Mouse (Mus musculus) intestine, embryonic 16.5 days (tissue): Measurements from ENCODE around the gene Epb41. TPM values are rescaled to one million over a fixed set of nuclear protein-coding genes. Genes with fewer than 3 reads are reported as not detected.

Source experiments
- ATAC-seq: fragments of 200-750 bp; cut with Nextera tagmentation; 2 replicates; pipeline ENCODE4 v1.8.0; 2017; ENCODE audit warnings: moderate TSS enrichment, moderate library complexity
- H3K27ac ChIP-seq: fragments of 300-500 bp; sonication (generic); 2 replicates; pipeline ENCODE4 v1.5.1; 2014; ENCODE audit warnings: mild to moderate bottlenecking, low read length
- H3K27me3 ChIP-seq: fragments of 300-500 bp; sonication (generic); replicated peaks from 2 replicates; pipeline ENCODE4 v1.6.1; 2014; ENCODE audit warnings: low read length, control low read depth, mixed read lengths; ENCODE audit not compliant: control insufficient read depth, insufficient read depth
- H3K36me3 ChIP-seq: fragments of 300-500 bp; sonication (generic); 2 replicates; pipeline ENCODE4 v1.6.1; 2014; ENCODE audit warnings: low read length, control low read depth; ENCODE audit not compliant: control insufficient read depth, insufficient read depth
- H3K4me1 ChIP-seq: fragments of 300-500 bp; sonication (generic); 2 replicates; pipeline ENCODE4 v1.6.1; 2014; ENCODE audit warnings: low read length, control low read depth, mixed read lengths; ENCODE audit not compliant: control insufficient read depth, insufficient read depth
- H3K4me2 ChIP-seq: fragments of 300-500 bp; sonication (generic); 2 replicates; pipeline ENCODE4 v1.6.1; 2014; ENCODE audit warnings: low read depth, low read length, control low read depth
- H3K4me3 ChIP-seq: fragments of 300-500 bp; sonication (generic); 2 replicates; pipeline ENCODE4 v1.5.1; 2014; ENCODE audit warnings: mild to moderate bottlenecking, low read length
- H3K9ac ChIP-seq: fragments of 300-500 bp; sonication (generic); 2 replicates; pipeline ENCODE4 v1.6.1; 2014; ENCODE audit warnings: low read depth, low read length
- H3K9me3 ChIP-seq: fragments of 300-500 bp; sonication (generic); 2 replicates; pipeline ENCODE4 v1.6.1; 2016; ENCODE audit warnings: low read length, control low read depth; ENCODE audit not compliant: control insufficient read depth
- WGBS: fragments of 180-500 bp; shearing (Covaris S2); extraction: QIAGEN DNeasy Blood & Tissue Kit; methylation state at CpG from one replicate; pipeline ENCODE4 v1.1.7; 2014; 5-methylcytosine and 5-hydroxymethylcytosine counted together
- polyA plus RNA-seq: library from polyadenylated mRNA; unstranded; fragments of >200 nt; fragmentation: Nextera tagmentation; extraction: Ambion mirVana; gene quantifications from 2 replicates; pipeline ENCODE4 v1.2.1, GENCODE M21; 2015

Epb41 gene
- polyA plus RNA-seq, 1 experiment from 2014 or later, result 41.5 TPM

GRCm38 (mm10) chr4:132025738-132026527, 49.2 kb downstream of the Epb41 start:
- WGBS, result 39% methylated on average over 5 of the region's 5 CpGs
- Histone ChIP-seq H3K9me3 (no peaks in the 10 kb centered on the region), H3K27me3 (no peaks in the 10 kb centered on the region), H3K36me3 (no peaks in the 10 kb centered on the region), H3K9ac (no peak overlapping the region), H3K4me2 (no peak overlapping the region), H3K27ac (no peak overlapping the region), H3K4me3 (no peak overlapping the region), H3K4me1 (no peaks in the 10 kb centered on the region)
- no peak for ATAC-seq

- 60% methylated on average over 2 of the region's 2 CpGs for WGBS
- H3K27ac ChIP-seq, result no peak overlapping the region
- no peak for ATAC-seq
- no peaks in the 10 kb centered on the region for H3K4me1 ChIP-seq
- no peaks in the 10 kb centered on the region for H3K9me3 ChIP-seq
- no peaks in the 10 kb centered on the region for H3K27me3 ChIP-seq
- H3K4me3 ChIP-seq, result no peak overlapping the region
- no peak overlapping the region for H3K9ac ChIP-seq
- H3K36me3 ChIP-seq, result no peaks in the 10 kb centered on the region
- no peak overlapping the region for H3K4me2 ChIP-seq
Observed at GRCm38 (mm10) chr4:132025264-132025663, 49.9 kb downstream of the Epb41 start.

- Histone ChIP-seq H3K27me3 (no peaks in the 10 kb centered on the region), H3K4me3 (no peak overlapping the region), H3K36me3 (no peaks in the 10 kb centered on the region), H3K27ac (no peak overlapping the region), H3K4me1 (no peaks in the 10 kb centered on the region), H3K9ac (no peak overlapping the region), H3K9me3 (no peaks in the 10 kb centered on the region), H3K4me2 (no peak overlapping the region)
- WGBS, result 90% methylated on average over 2 of the region's 2 CpGs
- no peak for ATAC-seq
Observed at GRCm38 (mm10) chr4:132023816-132024215, 51.3 kb downstream of the Epb41 start.

- Histone ChIP-seq H3K9me3 (no peaks in the 10 kb centered on the region), H3K36me3 (no peaks in the 10 kb centered on the region), H3K4me3 (no peak overlapping the region), H3K4me1 (no peaks in the 10 kb centered on the region), H3K27ac (no peak overlapping the region), H3K27me3 (no peaks in the 10 kb centered on the region), H3K9ac (no peak overlapping the region), H3K4me2 (no peak overlapping the region)
- ATAC-seq, result no peak
- 95% methylated on average over 4 of the region's 4 CpGs for WGBS
Observed at GRCm38 (mm10) chr4:132022639-132023038, 52.5 kb downstream of the Epb41 start.

GRCm38 (mm10) chr4:132021883-132022282, 53.2 kb downstream of the Epb41 start:
- Histone ChIP-seq H3K4me1 (no peaks in the 10 kb centered on the region), H3K9me3 (no peaks in the 10 kb centered on the region), H3K4me3 (no peak overlapping the region), H3K27ac (no peak overlapping the region), H3K36me3 (no peaks in the 10 kb centered on the region), H3K9ac (no peak overlapping the region), H3K27me3 (no peaks in the 10 kb centered on the region), H3K4me2 (no peak overlapping the region)
- no peak for ATAC-seq
- 95% methylated on average over 7 of the region's 7 CpGs for WGBS

- 45% methylated on average over 4 of the region's 4 CpGs for WGBS
- H3K4me2 ChIP-seq, result no peak overlapping the region
- no peaks in the 10 kb centered on the region for H3K27me3 ChIP-seq
- no peaks in the 10 kb centered on the region for H3K9me3 ChIP-seq
- no peak overlapping the region for H3K9ac ChIP-seq
- no peaks in the 10 kb centered on the region for H3K36me3 ChIP-seq
- H3K27ac ChIP-seq, result no peak overlapping the region
- ATAC-seq, result no peak
- H3K4me1 ChIP-seq, result no peaks in the 10 kb centered on the region
- no peak overlapping the region for H3K4me3 ChIP-seq
Observed at GRCm38 (mm10) chr4:132018547-132018946, 56.6 kb downstream of the Epb41 start.

GRCm38 (mm10) chr4:132015374-132015773, 59.7 kb downstream of the Epb41 start:
- WGBS, result 80% methylated on average over 3 of the region's 3 CpGs
- no peak overlapping the region for H3K27ac ChIP-seq
- no peaks in the 10 kb centered on the region for H3K4me1 ChIP-seq
- no peaks in the 10 kb centered on the region for H3K27me3 ChIP-seq
- H3K36me3 ChIP-seq, result no peaks in the 10 kb centered on the region
- H3K9ac ChIP-seq, result no peak overlapping the region
- H3K4me2 ChIP-seq, result no peak overlapping the region
- ATAC-seq, result no peak
- no peak overlapping the region for H3K4me3 ChIP-seq
- no peaks in the 10 kb centered on the region for H3K9me3 ChIP-seq

GRCm38 (mm10) chr4:132011619-132012018, 63.5 kb downstream of the Epb41 start:
- Histone ChIP-seq H3K4me1 (no peaks in the 10 kb centered on the region), H3K9ac (no peak overlapping the region), H3K4me3 (no peak overlapping the region), H3K27me3 (no peaks in the 10 kb centered on the region), H3K27ac (no peak overlapping the region), H3K4me2 (no peak overlapping the region), H3K9me3 (no peaks in the 10 kb centered on the region), H3K36me3 (no peaks in the 10 kb centered on the region; the same call in 1 of the 2 replicates)
- WGBS, result 88% methylated on average over 3 of the region's 3 CpGs
- no peak for ATAC-seq

- H3K4me3 ChIP-seq, result no peak overlapping the region
- ATAC-seq, result no peak
- WGBS, result 83% methylated on average over 8 of the region's 8 CpGs
- H3K9ac ChIP-seq, result no peak overlapping the region
- H3K27ac ChIP-seq, result no peak overlapping the region
- H3K27me3 ChIP-seq, result no peaks in the 10 kb centered on the region
- H3K36me3 ChIP-seq, result no peaks in the 10 kb centered on the region; the same call in 1 of the 2 replicates
- H3K9me3 ChIP-seq, result no peaks in the 10 kb centered on the region
- H3K4me2 ChIP-seq, result no peak overlapping the region
- no peaks in the 10 kb centered on the region for H3K4me1 ChIP-seq
Observed at GRCm38 (mm10) chr4:132010416-132010815, 64.7 kb downstream of the Epb41 start.

- ATAC-seq, result no peak
- Histone ChIP-seq H3K36me3 (no peaks in the 10 kb centered on the region; the same call in 1 of the 2 replicates), H3K4me1 (no peaks in the 10 kb centered on the region), H3K4me3 (no peak overlapping the region), H3K27me3 (no peaks in the 10 kb centered on the region), H3K9me3 (no peaks in the 10 kb centered on the region), H3K27ac (no peak overlapping the region), H3K4me2 (no peak overlapping the region), H3K9ac (no peak overlapping the region)
- 83% methylated on average over 5 of the region's 5 CpGs for WGBS
Observed at GRCm38 (mm10) chr4:132008191-132008590, 66.9 kb downstream of the Epb41 start.
